Mouse (Mus musculus) lung, adult 18-20 months (tissue): ENCODE results near the gene Gm11639.

ENCODE experiments used
- DNase-seq, 2 experiments: peaks; one replicate each; pipeline ENCODE4 v3.0.0; 2022; ENCODE audit warnings: mixed read lengths in 2 of 2

The Gm11639 gene

GRCm38 (mm10) chr11:104685548-104685947, at the start of gene Gm11639:
Gene Gm11639, plus strand, starts transcription at chr11:104685707.
- peak; percentile 60 to 69 for DNase-seq

- DNase-seq: peak in 1 of 2 experiments; percentile 35
These were observed 48.5 kb upstream of the Gm11639 start for GRCm38 (mm10) chr11:104637010-104637409.

GRCm38 (mm10) chr11:104638006-104638405, 47.5 kb upstream of the Gm11639 start:
- no peak for DNase-seq

GRCm38 (mm10) chr11:104638906-104639305, 46.6 kb upstream of the Gm11639 start:
- DNase-seq: no peak

GRCm38 (mm10) chr11:104639634-104640033, 45.9 kb upstream of the Gm11639 start:
- no peak for DNase-seq

GRCm38 (mm10) chr11:104640894-104641293, 44.6 kb upstream of the Gm11639 start:
- DNase-seq: no peak

GRCm38 (mm10) chr11:104643236-104643635, 42.3 kb upstream of the Gm11639 start:
- no peak for DNase-seq

- no peak for DNase-seq
These were observed 40.1 kb upstream of the Gm11639 start for GRCm38 (mm10) chr11:104645402-104645801.

- no peak for DNase-seq
These were observed 39.3 kb upstream of the Gm11639 start for GRCm38 (mm10) chr11:104646173-104646572.

- no peak for DNase-seq
These were observed 38.9 kb upstream of the Gm11639 start for GRCm38 (mm10) chr11:104646611-104647010.

GRCm38 (mm10) chr11:104647188-104647867, 38.2 kb upstream of the Gm11639 start:
- DNase-seq: peak in 1 of 2 experiments; percentile 13

GRCm38 (mm10) chr11:104648571-104648970, 36.9 kb upstream of the Gm11639 start:
- DNase-seq: peak in 1 of 2 experiments; percentile 18

- DNase-seq: no peak
These were observed 24.9 kb upstream of the Gm11639 start for GRCm38 (mm10) chr11:104660599-104660998.

GRCm38 (mm10) chr11:104661106-104661505, 24.4 kb upstream of the Gm11639 start:
- no peak for DNase-seq

GRCm38 (mm10) chr11:104661531-104662205, 23.8 kb upstream of the Gm11639 start:
- no peak for DNase-seq

GRCm38 (mm10) chr11:104662573-104662972, 22.9 kb upstream of the Gm11639 start:
- no peak for DNase-seq

- DNase-seq: no peak
These were observed 22.1 kb upstream of the Gm11639 start for GRCm38 (mm10) chr11:104663241-104663877.

GRCm38 (mm10) chr11:104663878-104664261, 21.6 kb upstream of the Gm11639 start:
- DNase-seq: no peak

GRCm38 (mm10) chr11:104664441-104664840, 21.1 kb upstream of the Gm11639 start:
- DNase-seq: no peak

GRCm38 (mm10) chr11:104667399-104667798, 18.1 kb upstream of the Gm11639 start:
- DNase-seq: no peak

- DNase-seq: no peak
These were observed 12.1 kb upstream of the Gm11639 start for GRCm38 (mm10) chr11:104673412-104673811.

- no peak for DNase-seq
These were observed 10.7 kb upstream of the Gm11639 start for GRCm38 (mm10) chr11:104674768-104675167.

GRCm38 (mm10) chr11:104693235-104693634, 7.7 kb downstream of the Gm11639 start:
- DNase-seq: no peak

- no peak for DNase-seq
These were observed 18.6 kb downstream of the Gm11639 start for GRCm38 (mm10) chr11:104704097-104704496.
